Mouse (Mus musculus): ENCODE results near the gene Peak1. TPM values are rescaled to one million over a fixed set of nuclear protein-coding genes. Genes with fewer than 3 reads are reported as not detected.

The Peak1 gene
- total and polyA plus RNA-seq, 3 experiments: 2.8 to 13.3 (median 5.4) TPM

GRCm38 (mm10) chr9:56218860-56219259 lies 199.0 kb downstream of the Peak1 start:
- Histone ChIP-seq H3K27me3 (replicated peaks) (no peaks in the 10 kb centered on the region), H3K79me2 (replicated peaks; ENCODE audit: control insufficient read depth, extremely low read depth, insufficient read depth, poor library complexity, severe bottlenecking) (no peaks in the 10 kb centered on the region), H3K27ac (ENCODE audit: insufficient read depth, low read depth) (no peak overlapping the region), H3K4me1 (ENCODE audit: control insufficient read depth in 1 of 2, insufficient read depth in 2 of 2) (no peaks in the 10 kb centered on the region), H3K36me3 (replicated peaks in 1 of 2; ENCODE audit: control insufficient read depth in 1 of 2, insufficient read depth in 1 of 2, low read length in 1 of 2) (peaks cover 0 to 30% of the 10 kb centered on the region in 2 experiments), H3K4me2 (ENCODE audit: insufficient read depth, low read depth, poor library complexity, severe bottlenecking) (no peak overlapping the region), H3K4me3 (replicated peaks in 1 of 3; ENCODE audit: low read depth in 2 of 3, low read length in 2 of 3, poor library complexity in 1 of 3) (no peak overlapping the region), H3K9me3 (replicated peaks; ENCODE audit: low read length) (no peaks in the 10 kb centered on the region), H3K9ac (ENCODE audit: insufficient read depth, low read depth) (no peak overlapping the region)
- TF ChIP-seq CHD2 (IDR thresholded peaks at IDR 0.05; ENCODE audit: low read length): no peak
- no peak for TF ChIP-seq HCFC1 (IDR thresholded peaks at IDR 0.05; ENCODE audit: low read depth, low read length)
- TF ChIP-seq MAFK (IDR thresholded peaks at IDR 0.05; ENCODE audit: insufficient replicate concordance, low read length): no peak
- TF ChIP-seq MAX (IDR thresholded peaks at IDR 0.05; ENCODE audit: low read length): no peak
- TF ChIP-seq PAX5 (IDR thresholded peaks at IDR 0.05; ENCODE audit: low read length): no peak
- TF ChIP-seq POLR2AphosphoS2 (IDR thresholded peaks at IDR 0.05; ENCODE audit: low read depth, low read length): no peak
- no peak for TF ChIP-seq EP300 (IDR thresholded peaks at IDR 0.05; ENCODE audit: low read length)
- no peak for TF ChIP-seq RCOR1 (conservative IDR thresholded peaks at IDR 0.05; ENCODE audit: low read depth, low read length)
- TF ChIP-seq TBP (conservative IDR thresholded peaks at IDR 0.05; ENCODE audit: low read depth, low read length): no peak
- TF ChIP-seq MYC (IDR thresholded peaks at IDR 0.05; ENCODE audit: low read depth, low read length): no peak
- no peak for DNase-seq (ENCODE audit: extremely low read depth)
- dilution Hi-C loops (cut with MboI; ENCODE audit: extremely low pct_ligation_motif_present, extremely low pct_unique_long_range_greater_than_20kb, low sequenced_read_pairs) (no loop called here), in situ Hi-C loops (cut with MboI; ENCODE audit: low pct_ligation_motif_present, low pct_unique_long_range_greater_than_20kb, low sequenced_read_pairs) (no loop called here)

- in situ Hi-C loops (cut with MboI; ENCODE audit: low pct_ligation_motif_present, low pct_unique_long_range_greater_than_20kb, low sequenced_read_pairs): no loop called here
- DNase-seq (ENCODE audit: extremely low read depth): no peak
- no peak overlapping the region for H3K4me2 ChIP-seq (ENCODE audit: insufficient read depth, low read depth, poor library complexity, severe bottlenecking)
- H3K4me1 ChIP-seq (ENCODE audit: control insufficient read depth in 1 of 2, insufficient read depth in 2 of 2): 0 out of 4 replicates have a peak, but pooled peaks cover 0 to 2% of the 10 kb centered on the region in 2 experiments
- no peak overlapping the region for H3K9ac ChIP-seq (ENCODE audit: insufficient read depth, low read depth)
- peaks cover 0 to 27% of the 10 kb centered on the region in 2 experiments for H3K36me3 ChIP-seq (replicated peaks in 1 of 2; ENCODE audit: control insufficient read depth in 1 of 2, insufficient read depth in 1 of 2, low read length in 1 of 2)
- dilution Hi-C loops (cut with MboI; ENCODE audit: extremely low pct_ligation_motif_present, extremely low pct_unique_long_range_greater_than_20kb, low sequenced_read_pairs): no loop called here
- no peak overlapping the region for H3K27ac ChIP-seq (ENCODE audit: insufficient read depth, low read depth)
- H3K27me3 ChIP-seq (replicated peaks): no peaks in the 10 kb centered on the region
- no peak overlapping the region for H3K4me3 ChIP-seq (replicated peaks in 1 of 3; ENCODE audit: low read depth in 2 of 3, low read length in 2 of 3, poor library complexity in 1 of 3)
- TF ChIP-seq MAX (IDR thresholded peaks at IDR 0.05; ENCODE audit: low read length): no peak
- H3K9me3 ChIP-seq (replicated peaks; ENCODE audit: low read length): no peaks in the 10 kb centered on the region
- H3K79me2 ChIP-seq (replicated peaks; ENCODE audit: control insufficient read depth, extremely low read depth, insufficient read depth, poor library complexity, severe bottlenecking): no peaks in the 10 kb centered on the region
These were observed 199.8 kb downstream of the Peak1 start for GRCm38 (mm10) chr9:56218043-56218442.

GRCm38 (mm10) chr9:56217386-56217785 lies 200.5 kb downstream of the Peak1 start:
- no peaks in the 10 kb centered on the region for H3K9me3 ChIP-seq (replicated peaks; ENCODE audit: low read length)
- TF ChIP-seq POLR2A (IDR thresholded peaks at IDR 0.05; ENCODE audit: low read depth, low read length) (no peak), MAZ (IDR thresholded peaks at IDR 0.05; ENCODE audit: low read depth, low read length) (no peak), JUND (conservative IDR thresholded peaks at IDR 0.05; ENCODE audit: low read depth, low read length) (no peak), CTCF (conservative IDR thresholded peaks at IDR 0.05 in 1 of 2, IDR thresholded peaks at IDR 0.05 in 1 of 2; ENCODE audit: low read depth in 2 of 2, low read length in 2 of 2) (no peak), IRF4 (IDR thresholded peaks at IDR 0.05; ENCODE audit: low read depth, low read length) (no peak), TCF12 (IDR thresholded peaks at IDR 0.05; ENCODE audit: low read depth, low read length) (no peak), NRF1 (IDR thresholded peaks at IDR 0.05; ENCODE audit: low read depth, low read length) (no peak), CHD2 (IDR thresholded peaks at IDR 0.05; ENCODE audit: low read length) (no peak), ZC3H11A (IDR thresholded peaks at IDR 0.05; ENCODE audit: low read depth, low read length) (no peak)
- H3K9ac ChIP-seq (ENCODE audit: insufficient read depth, low read depth): no peak overlapping the region
- no peak overlapping the region for H3K4me2 ChIP-seq (ENCODE audit: insufficient read depth, low read depth, poor library complexity, severe bottlenecking)
- no peak overlapping the region for H3K27ac ChIP-seq (ENCODE audit: insufficient read depth, low read depth)
- DNase-seq (ENCODE audit: extremely low read depth): no peak
- H3K36me3 ChIP-seq (replicated peaks in 1 of 2; ENCODE audit: control insufficient read depth in 1 of 2, insufficient read depth in 1 of 2, low read length in 1 of 2): peaks cover 0 to 22% of the 10 kb centered on the region in 2 experiments
- in situ Hi-C loops (cut with MboI; ENCODE audit: low pct_ligation_motif_present, low pct_unique_long_range_greater_than_20kb, low sequenced_read_pairs): no loop called here
- dilution Hi-C loops (cut with MboI; ENCODE audit: extremely low pct_ligation_motif_present, extremely low pct_unique_long_range_greater_than_20kb, low sequenced_read_pairs): no loop called here
- no peak overlapping the region for H3K4me3 ChIP-seq (replicated peaks in 1 of 3; ENCODE audit: low read depth in 2 of 3, low read length in 2 of 3, poor library complexity in 1 of 3)
- no peaks in the 10 kb centered on the region for H3K79me2 ChIP-seq (replicated peaks; ENCODE audit: control insufficient read depth, extremely low read depth, insufficient read depth, poor library complexity, severe bottlenecking)
- H3K27me3 ChIP-seq (replicated peaks): no peaks in the 10 kb centered on the region
- H3K4me1 ChIP-seq (ENCODE audit: control insufficient read depth in 1 of 2, insufficient read depth in 2 of 2): 0 out of 4 replicates have a peak, but pooled peaks cover 0 to 2% of the 10 kb centered on the region in 2 experiments

Data from CH12.LX (cell line).